Mouse (Mus musculus): ENCODE measurements around the gene 9230112D13Rik.

- TF ChIP-seq CTCF (IDR thresholded peaks at IDR 0.05; ENCODE audit: low read depth): no peak
- TF ChIP-seq EP300 (IDR thresholded peaks at IDR 0.05; ENCODE audit: low read depth): no peak
Observed at GRCm38 (mm10) chr14:34544001-34544400, 21.4 kb upstream of the 9230112D13Rik start.
